Mouse (Mus musculus) Patski (cell line): ENCODE measurements at regions not wholly inside any gene's neighbourhood (a gene's known extent, or its start where the extent isn't known, plus 50 kb on each side); places are given as distances from the start of the nearest gene placed in this dataset.
"Not testable (repeated sequence)": the region's sequence is repeated elsewhere in the genome, so short reads cannot be mapped to it uniquely, and the experiment has no call there.

Source experiments
- ATAC-seq: fragments of 100-300 bp; one replicate; pipeline ENCODE4 v1.8.0; 2021
- CTCF ChIA-PET: fragments of 350-600 bp; sonication (Branson Sonifier 250); formaldehyde crosslinking; loops from one replicate; lab custom pipeline; 2022; ENCODE audit warnings: inconsistent platforms; lab: Charles Lee
- POLR2A ChIA-PET: fragments of 350-600 bp; sonication (Branson Sonifier 250); formaldehyde crosslinking; loops from one replicate; lab custom pipeline; 2022; ENCODE audit warnings: antibody characterized with exemption, inconsistent platforms; lab: Charles Lee
- DNase-seq: peaks from one replicate; pipeline ENCODE4 v3.0.0-alpha.2; 2011; ENCODE audit warnings: low read depth, low spot score
- H3K27me3 ChIP-seq: fragments of 371-371 bp; one replicate; pipeline ENCODE4 v1.5.1; 2021
- CTCF ChIP-seq: fragments of 100-300 bp; IDR thresholded peaks from one replicate; pipeline ENCODE4 v1.5.1; 2021
- in situ Hi-C: fragments of 300-500 bp; cut with MboI; formaldehyde crosslinking; loops from 3 replicates; pipeline ENCODE4 v1.11.1; 2018; ENCODE audit warnings: low pct_unique_long_range_greater_than_20kb, mixed read lengths

DNA sequence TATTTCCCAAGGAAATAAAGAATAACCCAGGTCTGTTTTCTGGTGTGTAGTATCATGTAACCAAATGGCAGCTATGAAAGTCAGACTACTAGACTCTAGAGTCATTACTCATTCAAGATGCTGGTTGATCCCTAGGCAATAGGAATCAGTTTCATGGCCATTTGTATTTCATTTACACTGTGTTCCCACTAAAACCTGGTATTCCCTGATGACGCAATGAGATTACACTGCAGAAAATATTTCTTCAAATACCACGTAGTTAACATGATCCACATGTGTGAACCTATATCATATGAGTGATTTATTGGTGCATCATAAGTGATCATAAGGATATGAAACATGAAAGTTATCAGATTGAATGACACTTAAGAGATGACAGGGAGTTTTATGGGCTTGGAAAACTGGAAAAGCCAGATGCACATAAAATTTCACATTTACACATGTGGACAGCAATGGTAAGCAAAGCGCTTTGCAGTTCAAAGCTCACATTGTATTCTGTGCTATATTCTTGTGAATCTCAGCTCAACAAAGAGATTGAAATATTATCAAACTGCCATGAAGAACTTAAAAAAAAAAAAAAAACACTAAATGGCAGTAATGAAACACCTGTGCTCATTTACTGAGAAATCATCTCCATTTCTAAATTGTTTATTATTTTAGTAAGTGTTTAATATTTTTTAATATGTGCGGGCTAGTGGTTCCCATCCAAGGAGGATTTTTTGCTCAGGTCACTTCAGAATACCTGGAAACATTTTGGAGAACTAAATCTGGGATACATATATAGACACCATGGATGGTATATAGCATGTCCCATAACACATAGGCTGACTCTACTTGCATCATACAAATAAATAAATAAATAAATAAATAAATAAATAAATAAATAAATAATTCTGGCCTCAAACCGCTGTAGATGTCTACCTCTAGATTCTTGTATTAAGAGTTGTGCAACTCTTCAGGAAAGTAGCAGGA, 758.2 kb downstream of the Cdh11 start:
- DNase-seq (no peak), ATAC-seq (no peak)
- ChIA-PET POLR2A (no interaction called here), CTCF (no interaction called here)
- in situ Hi-C loops = no loop called here
- no peak for TF ChIP-seq CTCF
- H3K27me3 ChIP-seq = no peaks in the 10 kb centered on the region

DNA sequence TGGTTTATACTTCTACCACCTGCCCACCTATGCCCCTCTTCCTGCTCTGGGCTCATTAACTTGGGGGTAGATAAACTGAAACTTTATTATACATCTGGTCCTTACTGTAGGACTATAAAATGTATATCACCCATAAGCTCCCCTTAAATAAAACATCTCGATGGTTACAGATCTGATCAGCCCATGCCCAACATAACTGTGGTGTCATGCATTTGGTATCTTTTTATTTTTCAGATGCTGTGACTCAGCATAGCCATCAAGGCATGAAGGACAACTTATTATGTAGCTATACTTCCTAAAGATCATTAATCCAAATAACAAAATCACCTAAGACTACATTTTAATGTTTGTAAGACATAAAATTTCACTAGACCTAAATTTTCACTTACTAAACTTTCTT, 761.0 kb downstream of the Cdh11 start:
- CTCF ChIA-PET = interaction anchor here (0.6 kb wide), 1 partner anchor 10 kb away, joined by 3 read pairs; no protein-coding TSS in a partner anchor
- DNase-seq = no peak
- TF ChIP-seq CTCF = no peak
- POLR2A ChIA-PET = no interaction called here
- H3K27me3 ChIP-seq = no peaks in the 10 kb centered on the region
- ATAC-seq = no peak
- in situ Hi-C loops = no loop called here

DNA sequence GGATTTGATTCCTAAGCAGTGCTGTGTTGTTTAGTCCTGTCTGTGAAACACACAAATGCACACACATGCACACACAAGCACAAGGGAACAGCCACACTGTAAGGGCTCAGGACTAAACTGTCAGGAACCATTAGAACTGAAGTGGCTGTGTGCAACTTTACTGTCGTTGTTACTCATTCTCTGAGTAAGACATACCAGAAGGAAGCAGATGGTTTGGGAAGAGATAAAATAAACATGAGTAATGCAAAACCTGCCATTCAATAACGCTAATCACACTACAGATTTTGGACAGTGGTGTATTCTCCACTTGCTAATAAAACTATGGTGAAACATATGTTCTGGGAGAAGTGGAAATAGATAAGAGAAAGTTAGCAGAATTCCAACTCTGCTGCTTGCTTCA, 767.7 kb downstream of the Cdh11 start:
- H3K27me3 ChIP-seq = no peaks in the 10 kb centered on the region
- ChIA-PET CTCF (no interaction called here), POLR2A (no interaction called here)
- TF ChIP-seq CTCF = no peak
- in situ Hi-C loops = no loop called here
- ATAC-seq (no peak), DNase-seq (no peak)

DNA sequence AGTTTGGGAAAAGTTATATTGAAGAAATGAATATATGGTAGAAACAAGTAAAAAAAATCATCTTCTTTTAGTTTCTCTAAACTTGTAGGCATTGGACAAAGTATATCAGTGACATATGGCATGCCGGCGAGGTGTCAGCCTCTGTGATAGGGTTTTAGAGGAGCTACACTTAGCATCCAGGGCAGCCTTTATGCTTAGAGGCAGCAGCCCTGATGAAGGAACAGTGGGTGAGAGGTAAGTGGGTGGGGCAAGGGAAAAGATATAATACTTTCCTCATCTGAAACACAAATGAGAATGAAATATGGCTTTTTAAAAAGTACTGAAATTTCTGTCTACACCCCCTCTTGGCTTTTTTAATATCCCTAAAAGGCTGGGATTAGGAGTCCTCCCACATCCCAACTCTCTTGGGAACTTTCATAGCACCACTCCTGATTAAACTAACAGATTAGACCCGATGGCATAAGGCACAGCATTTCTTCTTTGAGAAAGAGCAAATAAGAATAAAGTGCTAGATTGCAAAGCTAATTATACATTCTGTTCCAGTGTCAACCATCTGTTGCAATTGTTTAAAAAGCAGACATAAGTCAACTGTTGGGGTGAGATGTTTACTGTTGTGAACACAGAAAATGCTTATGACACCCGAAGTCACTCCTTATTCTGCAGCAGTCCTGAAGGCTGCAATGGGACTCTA, 785.0 kb downstream of the Cdh11 start:
- in situ Hi-C loops = no loop called here
- H3K27me3 ChIP-seq = no peaks in the 10 kb centered on the region
- ChIA-PET CTCF (no interaction called here), POLR2A (no interaction called here)
- no peak for ATAC-seq
- no peak for TF ChIP-seq CTCF
- DNase-seq = no peak

DNA sequence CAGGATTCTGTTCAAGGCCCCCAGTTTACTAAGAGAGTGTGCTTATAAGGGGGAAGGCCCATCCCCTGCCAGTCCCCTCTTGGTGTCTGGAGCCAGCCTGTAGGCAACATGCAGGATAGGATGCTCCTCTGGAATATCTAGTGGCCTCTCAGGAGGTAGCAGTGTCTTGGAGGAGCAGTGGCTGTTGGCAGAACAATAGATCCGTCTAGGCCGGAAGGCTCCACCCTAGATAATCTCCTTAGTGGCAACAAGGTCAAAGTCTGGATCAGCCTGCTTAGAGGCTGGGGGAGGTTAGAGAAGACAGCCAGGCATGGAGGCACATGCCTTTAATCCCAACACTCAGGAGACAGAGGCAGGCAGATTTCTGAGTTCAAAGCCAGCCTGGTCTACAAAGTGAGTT, 788.7 kb downstream of the Cdh11 start:
- H3K27me3 ChIP-seq, CTCF ChIA-PET, POLR2A ChIA-PET, in situ Hi-C loops, ATAC-seq, DNase-seq: not testable (repeated sequence)

DNA sequence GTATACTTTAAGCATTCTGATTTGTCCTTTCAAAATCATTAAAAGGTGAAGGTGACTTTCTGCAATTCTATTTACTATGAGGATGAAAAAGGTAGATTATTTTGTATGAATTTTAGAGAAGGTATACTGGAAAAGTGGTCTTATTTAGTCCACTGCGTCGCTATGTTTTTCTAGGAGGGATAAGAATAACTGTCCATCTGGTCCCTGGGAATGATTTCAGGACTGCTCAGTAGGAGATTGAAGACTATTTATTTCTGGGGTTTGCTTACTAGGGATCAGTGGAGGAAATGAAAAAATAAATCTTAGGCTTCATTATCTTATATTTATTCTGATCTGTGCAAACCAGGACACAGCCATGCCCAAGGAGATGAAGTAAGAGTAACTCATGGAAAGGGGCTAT, 828.6 kb downstream of the Cdh11 start:
- in situ Hi-C loops = no loop called here
- ChIA-PET POLR2A (no interaction called here), CTCF (no interaction called here)
- DNase-seq (no peak), ATAC-seq (no peak)
- TF ChIP-seq CTCF = no peak
- H3K27me3 ChIP-seq = no peaks in the 10 kb centered on the region

DNA sequence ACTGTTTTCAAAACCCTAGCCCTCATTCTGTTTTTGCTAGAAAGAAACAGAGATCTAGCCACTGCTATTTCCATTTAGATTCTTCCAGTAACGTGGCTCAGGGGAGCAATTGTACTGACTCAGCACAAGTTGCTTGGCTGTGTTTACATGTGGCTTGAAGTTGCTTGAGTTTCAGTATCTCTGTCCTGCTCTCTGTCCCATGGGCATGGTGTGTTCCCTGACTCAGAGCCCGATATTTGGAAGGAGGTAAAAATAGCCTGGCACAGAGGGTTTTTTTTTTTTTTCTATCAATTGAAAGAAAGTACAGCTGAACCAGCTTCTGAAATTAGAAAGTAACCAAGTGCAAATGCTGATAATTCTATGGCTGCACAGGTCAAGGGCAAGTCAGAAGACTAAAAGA, 834.8 kb downstream of the Cdh11 start:
- no peak for TF ChIP-seq CTCF
- no peaks in the 10 kb centered on the region for H3K27me3 ChIP-seq
- DNase-seq (no peak), ATAC-seq (no peak)
- in situ Hi-C loops = no loop called here
- POLR2A ChIA-PET = no interaction called here
- CTCF ChIA-PET = interaction anchor here (1.0 kb wide), 1 partner anchor 11 kb away, joined by 3 read pairs; no protein-coding TSS in a partner anchor

DNA sequence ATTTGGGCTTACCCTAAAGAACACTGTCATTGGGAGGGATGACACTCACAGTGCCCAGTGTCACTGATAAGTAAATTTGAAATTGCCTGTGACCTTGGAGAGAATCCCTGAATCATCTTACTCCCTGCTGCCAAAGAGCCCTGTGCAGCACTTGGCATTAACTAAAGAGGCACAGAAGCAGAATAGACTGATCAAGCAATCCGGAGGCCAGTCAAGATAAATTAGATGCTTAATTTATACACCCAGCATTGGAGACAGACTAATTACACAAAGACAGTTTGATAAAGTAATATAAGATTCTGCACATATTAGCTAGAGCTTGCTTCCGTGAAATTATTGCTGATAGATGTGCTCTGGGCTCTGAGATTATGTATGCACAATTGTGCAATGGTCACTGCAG, 847.6 kb downstream of the Cdh11 start:
- POLR2A ChIA-PET = no interaction called here
- no peak for DNase-seq
- H3K27me3 ChIP-seq = no peaks in the 10 kb centered on the region
- CTCF ChIA-PET = no interaction called here
- ATAC-seq = no peak
- in situ Hi-C loops = no loop called here
- TF ChIP-seq CTCF = no peak

DNA sequence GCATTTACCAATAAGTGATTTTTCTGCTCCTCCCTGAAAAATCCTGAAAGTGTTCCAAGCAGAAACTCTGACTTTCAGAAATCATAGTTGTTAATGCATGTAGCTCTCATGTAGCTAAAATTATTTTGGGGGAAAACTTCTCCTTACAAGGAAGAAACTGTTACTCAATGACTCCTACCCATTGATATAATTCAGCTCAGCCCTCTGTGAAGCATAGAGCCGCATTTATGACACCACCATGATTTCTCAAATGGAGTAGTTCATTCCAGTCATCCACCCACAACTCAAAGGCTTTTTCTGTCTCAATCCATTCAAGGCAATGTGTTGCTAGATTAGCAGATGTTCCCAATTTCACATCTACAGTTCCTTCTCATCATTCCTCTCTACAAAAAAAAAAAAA, 871.8 kb downstream of the Cdh11 start:
- in situ Hi-C loops = no loop called here
- no peak for DNase-seq
- CTCF ChIA-PET = no interaction called here
- POLR2A ChIA-PET = no interaction called here
- ATAC-seq = no peak
- no peak for TF ChIP-seq CTCF
- no peaks in the 10 kb centered on the region for H3K27me3 ChIP-seq
